Mouse (Mus musculus): ENCODE results near the gene Zfp455.
"Not testable (repeated sequence)": the region's sequence is repeated elsewhere in the genome, so short reads cannot be mapped to it uniquely, and the experiment has no call there.

Gene Zfp455

DNA sequence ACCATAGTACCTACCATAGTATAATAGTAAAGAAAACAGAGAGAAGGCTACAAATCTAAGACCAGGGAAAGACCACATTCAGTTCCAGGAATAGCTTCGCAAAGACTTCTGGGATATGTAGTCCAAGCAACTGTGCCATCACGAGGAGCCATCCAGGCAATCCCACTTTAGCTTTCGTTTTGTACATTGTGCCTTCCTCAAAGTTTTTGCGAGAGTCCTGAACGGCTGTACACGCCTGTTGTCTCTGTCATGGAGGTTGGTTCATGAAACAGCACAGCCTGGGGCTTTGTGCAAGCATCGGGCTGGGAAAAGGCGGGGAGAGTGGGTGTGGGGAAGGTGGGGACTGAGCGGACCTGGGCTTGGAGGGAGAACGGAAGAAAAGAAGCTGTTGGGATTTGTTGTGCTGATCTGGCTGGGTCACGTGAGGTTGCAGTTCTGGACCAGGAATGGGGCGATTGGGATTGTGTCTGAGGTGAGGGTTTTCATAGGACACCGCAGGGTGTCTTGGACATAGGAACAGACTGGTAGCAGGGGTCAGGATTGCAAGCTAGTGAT lies at the start of gene Zfp455:
Gene Zfp455, plus strand, starts transcription at position 167 of the 555 bp plus-strand sequence.
- DNase-seq: peak; percentile 68

DNA sequence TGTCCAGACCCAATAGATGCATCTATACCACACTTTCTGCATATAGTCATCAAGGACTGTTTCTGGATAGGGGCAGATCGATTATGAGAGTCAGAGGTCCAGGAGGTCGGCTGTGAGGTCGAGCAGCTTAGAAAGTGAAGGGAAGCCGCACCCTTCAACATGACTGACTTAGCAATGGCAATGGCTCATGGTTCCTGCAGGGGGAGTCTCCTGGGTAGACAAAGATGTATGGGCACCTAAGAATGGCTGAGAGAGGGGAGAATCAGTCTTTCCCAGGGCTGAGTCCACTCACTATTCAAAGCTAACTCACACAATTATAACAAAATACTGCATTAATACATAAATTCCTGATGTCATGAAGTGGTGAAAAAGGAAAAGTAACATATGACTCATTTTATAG lies 28.2 kb upstream of the Zfp455 start:
- not testable (repeated sequence) for DNase-seq

DNA sequence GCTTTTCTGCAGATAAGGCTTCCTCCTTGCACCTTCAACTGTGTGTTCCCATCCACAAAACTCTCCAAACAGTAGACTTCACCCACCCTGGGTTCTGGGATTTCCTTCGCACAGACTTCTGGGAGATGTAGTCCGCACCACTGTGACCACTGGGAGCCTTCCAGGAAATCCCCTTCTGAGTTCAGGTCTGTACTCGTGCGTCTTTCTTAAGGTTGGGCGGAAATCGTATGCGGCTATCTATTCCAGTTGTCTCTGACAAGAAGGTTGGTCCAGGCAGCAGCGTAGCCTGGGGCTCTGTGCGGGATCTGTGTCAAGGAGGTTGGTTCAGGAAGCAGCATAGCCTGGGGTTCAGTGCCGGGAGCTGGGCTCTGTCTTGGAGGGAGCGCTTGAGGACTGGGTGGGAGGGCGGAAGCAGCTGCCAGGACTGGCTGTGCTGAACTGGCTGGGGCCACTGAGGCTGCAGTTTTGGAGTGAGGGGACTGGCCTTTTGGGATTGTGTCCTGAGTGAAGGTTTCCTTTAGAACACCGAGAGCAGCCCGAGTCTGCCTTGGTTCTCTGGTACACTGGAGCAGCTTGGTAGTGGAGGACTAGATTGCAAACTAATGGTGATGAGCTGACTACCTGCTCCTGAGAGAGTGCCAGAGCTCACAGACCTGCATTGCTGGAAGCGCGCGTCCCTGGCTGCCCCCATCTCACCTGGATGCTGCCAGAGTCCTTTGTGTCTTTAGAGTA lies 21.1 kb upstream of the Zfp455 start, which contains the start of gene Rsl1:
Gene Rsl1, plus strand, starts transcription at position 192 of the 732 bp plus-strand sequence.
- peak; percentile 63 for DNase-seq

DNA sequence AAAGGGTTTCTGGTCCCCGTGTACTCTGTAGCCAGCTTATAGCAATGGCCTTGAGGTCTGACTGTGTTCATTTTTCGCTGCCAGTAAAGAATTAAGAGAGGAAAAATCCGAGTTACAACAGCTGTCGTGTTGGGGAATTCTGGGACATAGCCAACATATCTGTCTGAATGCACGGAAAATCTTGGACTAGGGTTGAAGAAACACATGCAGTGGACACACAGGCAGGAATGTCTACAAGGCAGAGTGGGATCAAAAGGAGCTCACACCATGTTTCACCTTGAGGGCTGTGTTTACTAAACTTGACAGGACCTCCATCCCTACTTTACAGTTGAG lies 20.6 kb upstream of the Zfp455 start:
- DNase-seq: no peak

DNA sequence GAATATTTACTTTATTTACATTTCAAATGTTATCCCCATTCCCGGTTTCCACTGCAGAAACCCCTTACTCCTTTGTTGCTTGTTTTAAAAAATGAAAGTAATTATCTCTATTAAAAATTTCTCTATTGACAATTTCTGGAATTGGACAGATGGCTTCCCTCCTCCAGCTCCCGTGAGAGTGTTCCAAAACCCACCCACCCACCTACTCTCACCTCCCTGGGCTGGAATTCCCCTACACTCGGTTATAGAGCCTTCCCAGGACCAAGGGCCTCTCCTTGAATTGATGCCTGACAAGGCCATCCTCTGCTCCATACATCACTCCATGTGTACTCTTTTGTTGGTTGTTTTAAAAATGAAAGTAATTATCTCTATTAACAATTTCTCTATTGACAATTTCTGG lies 7.3 kb downstream of the Zfp455 start:
- no peak for DNase-seq

DNA sequence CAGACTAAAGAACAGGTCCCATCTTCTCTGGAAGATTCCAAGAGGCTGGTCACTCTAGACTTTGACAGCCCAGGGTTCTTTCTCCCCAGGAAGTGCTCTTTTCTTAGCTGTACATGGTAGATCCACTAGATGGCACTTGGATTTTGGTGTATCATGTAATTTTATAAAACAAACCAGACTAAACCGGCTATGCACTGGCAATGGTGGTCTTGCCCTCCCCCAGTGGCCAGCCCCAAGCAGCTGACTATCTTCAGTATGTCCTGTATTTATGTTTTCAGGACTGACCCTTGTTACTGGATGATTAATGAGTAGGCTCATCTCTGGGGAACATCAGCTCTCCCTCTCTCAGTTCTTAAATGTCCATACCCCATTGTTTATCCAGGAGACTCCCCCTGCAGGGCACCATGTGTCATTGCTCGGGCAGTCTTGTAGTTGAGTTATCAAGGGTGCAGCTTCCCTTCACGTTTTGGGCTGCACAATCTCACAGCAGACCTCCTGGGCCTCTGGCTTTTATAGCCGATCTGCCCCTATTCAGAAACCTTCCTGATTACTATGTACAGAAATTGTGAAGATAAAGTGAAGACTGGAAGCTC lies 19.8 kb downstream of the Zfp455 start:
- DNase-seq: no peak

All from cerebellum, adult 11-12 months (tissue).